Mouse (Mus musculus) gastrocnemius, adult 8-10 months (tissue): ENCODE measurements around the gene BC048679. TPM values are rescaled to one million over a fixed set of nuclear protein-coding genes. Genes with fewer than 3 reads are reported as not detected.
"Not testable (repeated sequence)": the region's sequence is repeated elsewhere in the genome, so short reads cannot be mapped to it uniquely, and the experiment has no call there.

ENCODE experiments used
- DNase-seq, 2 experiments: peaks; one replicate each; pipeline ENCODE4 v3.0.0; 2022; ENCODE audit warnings: low spot score in 2 of 2
- total RNA-seq, 4 experiments: library from RNA; stranded (reverse); gene quantifications; 2 replicates each; pipeline ENCODE4 v1.2.4; 2022

Gene BC048679
- total RNA-seq, result 10 to 100 TPM in 1 of 4 experiments, 1 to 10 TPM in 3; 2.7 to 10.6 (median 3.2) TPM

DNA sequence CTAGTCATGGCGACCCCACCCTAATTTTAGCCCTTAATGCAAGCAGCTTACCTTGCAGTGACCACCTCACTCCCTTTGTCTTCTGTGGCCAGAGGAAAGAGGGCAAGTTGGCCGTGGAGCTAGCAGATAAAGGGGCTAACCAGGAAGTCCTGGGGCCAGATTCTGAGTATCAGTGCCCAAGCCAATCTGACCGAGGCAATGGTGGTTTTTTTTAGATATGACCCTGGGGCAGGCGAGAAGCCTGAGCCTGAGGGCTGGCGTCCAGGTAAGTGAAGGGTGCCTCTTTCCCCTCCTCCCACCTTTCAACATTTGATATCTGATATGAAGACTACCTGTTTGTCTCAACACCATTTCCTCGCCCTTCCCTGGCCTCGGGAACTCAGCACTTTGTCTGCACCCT is at the start of gene BC048679:
BC048679 (minus strand) TSS at position 101 of the 400 bp plus-strand sequence.
- DNase-seq, result no peak

DNA sequence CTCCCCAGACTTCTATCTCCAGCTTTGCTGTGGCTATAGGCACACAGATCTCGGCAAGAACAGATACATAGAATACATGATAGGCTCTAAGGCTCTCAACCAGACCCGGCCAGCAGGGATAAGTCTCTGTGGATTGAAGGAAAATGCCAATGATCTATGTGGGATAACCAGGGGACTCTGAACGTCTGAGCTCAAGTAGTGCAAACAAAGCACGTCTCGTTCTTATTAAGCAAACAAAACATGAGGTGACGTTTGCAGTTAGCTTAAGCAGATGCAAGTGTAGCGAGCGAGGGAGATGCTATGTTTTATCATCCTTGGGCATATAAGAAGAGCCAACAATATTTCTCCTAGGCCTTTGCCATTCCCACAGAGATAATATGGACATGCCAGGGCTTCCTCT is 44.9 kb upstream of the BC048679 start:
- no peak for DNase-seq

DNA sequence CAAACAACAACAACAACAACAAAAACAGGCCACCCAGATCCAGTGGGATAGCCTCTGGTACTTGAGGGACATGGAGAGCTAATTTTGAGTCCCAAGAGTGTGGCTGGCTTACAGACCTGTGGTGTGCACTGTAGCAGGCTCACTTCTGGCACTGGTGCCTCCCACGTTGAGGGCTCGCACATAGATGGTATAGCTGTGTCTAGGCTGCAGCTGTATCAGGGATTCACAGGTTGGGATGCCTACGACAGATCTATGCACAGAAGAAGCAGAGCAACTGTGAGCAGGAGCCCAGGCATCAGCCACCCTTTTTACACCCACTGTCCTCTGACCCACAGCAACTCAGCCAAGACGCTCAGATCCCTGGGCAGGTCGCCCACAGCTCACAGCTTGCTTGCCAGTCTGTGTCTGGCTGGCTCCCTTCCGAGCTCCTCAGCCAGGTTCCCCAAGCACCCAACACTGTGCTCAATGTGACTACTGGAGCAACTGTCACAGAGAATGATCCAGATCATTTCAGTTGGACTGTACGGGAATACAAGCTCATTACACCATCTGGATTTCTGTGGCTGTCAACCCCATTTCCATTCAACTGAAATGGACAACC is 43.9 kb upstream of the BC048679 start:
- DNase-seq, result peak; percentile 86 to 93

DNA sequence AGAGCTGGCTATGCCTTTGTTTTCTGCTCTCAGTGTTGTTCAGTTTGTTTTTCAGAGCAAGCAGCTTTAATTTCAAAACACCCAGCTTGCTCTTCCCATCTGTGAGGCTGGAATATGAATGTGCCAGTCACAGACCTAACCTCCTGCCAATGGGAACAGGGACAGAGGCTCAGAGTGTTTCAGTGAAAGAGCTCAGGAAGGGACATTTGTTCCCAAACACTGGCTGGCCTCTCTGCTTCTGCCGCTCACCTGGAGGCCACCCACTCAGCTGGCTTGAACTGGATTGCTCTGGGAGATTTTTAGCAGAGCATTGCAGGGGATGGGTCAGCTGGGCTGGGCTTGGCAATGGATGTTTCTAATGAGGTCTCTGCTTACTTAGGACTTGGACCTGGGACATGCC is 42.9 kb upstream of the BC048679 start:
- DNase-seq, result no peak

DNA sequence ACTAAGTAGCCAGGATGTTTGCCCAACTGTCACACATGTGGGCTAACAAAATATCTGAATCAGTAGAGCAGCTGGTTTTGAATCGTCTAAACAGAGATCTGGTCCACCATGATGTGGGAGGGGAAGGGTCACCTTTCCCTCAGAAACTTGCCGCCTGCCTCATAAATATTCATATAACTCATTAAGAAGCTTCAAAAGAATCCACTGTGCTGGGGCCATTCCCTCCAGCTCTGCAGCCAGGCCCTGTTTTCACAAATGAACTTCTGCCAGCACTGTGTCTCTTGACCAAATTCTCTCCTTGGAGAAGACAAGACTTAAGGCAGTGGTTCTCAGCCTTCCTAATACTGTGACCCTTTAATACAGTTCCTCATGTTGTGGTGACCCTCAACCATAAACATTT is 41.5 kb upstream of the BC048679 start:
- no peak for DNase-seq

DNA sequence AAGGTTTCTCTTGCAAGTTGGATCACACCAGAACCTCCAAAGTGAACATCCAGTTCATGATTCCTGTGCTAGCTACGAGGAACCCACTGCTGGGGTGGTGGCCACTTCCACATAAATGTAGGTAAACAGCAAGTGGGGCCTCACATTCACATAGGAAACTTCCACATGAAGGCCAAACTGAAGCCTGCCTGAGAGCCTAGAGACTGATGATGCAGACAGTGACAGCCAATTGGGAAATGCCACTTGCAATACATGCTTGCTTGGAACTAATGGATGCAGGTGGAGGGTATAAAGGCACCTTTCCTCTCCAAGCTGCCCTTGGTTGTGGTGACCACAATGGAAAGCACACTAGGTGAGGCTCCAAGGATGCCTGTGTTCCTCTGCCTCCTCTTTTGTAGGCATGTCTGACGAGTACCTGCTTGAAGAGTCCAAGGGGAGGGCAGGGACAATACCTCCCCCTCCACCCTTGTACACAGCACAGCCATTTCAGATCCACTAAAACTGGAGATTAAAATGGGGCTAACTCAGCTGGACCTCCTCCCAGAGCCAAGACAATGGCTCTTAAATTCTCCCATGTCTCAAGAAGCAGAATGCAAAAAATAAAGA is 40.1 kb upstream of the BC048679 start:
- DNase-seq, result no peak

DNA sequence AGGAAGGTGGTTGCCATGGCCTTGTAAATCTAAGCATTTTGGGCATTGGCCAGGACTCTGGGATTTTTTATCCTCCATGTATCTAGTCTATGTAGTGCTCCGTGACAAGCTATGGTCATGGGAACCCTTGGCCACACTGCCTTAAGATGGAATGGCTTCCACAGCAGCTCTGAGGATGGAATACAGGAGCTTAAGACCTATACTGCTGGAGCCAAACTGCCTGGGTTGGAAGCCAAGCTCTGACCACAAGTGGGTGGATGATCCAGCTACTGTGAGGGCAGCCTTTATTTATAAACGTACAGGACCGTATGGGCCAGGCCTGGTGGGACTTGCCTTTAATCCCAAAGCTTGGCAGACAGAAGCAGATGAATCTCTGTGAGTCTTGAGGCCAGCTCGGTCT is 38.4 kb upstream of the BC048679 start:
- DNase-seq, result no peak

DNA sequence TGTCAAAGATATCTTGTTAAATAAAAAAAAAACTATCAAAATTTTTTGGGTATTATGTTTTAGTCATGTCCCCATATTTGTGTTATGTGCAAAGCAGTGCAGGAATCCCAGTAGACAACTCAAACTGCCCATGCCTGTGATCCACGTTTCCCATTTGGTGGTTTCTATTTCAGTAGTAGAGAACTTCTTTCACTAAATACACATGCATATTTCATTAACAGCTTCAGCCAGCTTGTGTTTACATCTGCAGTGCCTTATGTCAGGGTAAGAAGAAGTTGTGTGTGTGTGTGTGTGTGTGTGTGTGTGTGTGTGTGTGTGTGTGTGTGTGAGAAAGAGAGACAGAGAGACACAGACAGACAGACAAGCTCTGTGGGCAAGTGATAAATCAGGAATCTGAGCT is 33.4 kb upstream of the BC048679 start:
- DNase-seq, result no peak

DNA sequence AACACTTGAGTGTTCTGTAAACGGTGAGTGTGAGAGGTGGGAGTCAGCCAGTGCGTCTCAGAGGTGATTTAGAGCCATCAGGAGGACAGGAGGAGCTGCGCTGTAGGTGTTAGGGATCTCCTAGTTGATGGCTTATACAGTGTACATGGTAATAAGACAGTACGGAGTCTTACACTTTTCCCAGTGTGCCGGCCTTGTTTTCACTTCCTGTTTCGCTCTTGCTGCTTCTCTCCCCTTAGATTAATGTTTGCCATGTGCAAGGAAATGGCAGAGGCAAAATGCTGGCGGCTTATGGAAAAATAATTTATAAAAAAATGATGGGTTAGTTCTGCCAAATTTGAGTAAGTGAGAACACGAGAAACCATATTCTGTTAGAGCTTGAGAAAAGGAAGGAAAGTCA is 30.8 kb upstream of the BC048679 start:
- no peak for DNase-seq

DNA sequence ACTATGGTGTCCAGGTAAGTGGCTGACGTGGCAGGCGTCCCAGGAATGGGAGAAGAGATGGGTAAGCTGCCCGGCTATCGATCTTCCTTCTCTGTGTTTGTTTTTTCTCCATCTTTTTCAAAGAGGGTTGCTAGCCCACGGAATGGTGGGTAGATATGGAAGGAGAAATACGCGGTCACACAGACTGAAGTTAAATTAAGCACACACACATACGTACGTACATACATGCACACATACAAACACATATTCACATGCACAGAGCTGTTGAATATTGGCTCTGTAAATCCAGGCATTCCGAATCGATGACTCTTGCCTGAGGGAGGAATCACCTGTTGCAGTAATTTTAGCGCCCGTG is 25.6 kb upstream of the BC048679 start:
- DNase-seq, result no peak

DNA sequence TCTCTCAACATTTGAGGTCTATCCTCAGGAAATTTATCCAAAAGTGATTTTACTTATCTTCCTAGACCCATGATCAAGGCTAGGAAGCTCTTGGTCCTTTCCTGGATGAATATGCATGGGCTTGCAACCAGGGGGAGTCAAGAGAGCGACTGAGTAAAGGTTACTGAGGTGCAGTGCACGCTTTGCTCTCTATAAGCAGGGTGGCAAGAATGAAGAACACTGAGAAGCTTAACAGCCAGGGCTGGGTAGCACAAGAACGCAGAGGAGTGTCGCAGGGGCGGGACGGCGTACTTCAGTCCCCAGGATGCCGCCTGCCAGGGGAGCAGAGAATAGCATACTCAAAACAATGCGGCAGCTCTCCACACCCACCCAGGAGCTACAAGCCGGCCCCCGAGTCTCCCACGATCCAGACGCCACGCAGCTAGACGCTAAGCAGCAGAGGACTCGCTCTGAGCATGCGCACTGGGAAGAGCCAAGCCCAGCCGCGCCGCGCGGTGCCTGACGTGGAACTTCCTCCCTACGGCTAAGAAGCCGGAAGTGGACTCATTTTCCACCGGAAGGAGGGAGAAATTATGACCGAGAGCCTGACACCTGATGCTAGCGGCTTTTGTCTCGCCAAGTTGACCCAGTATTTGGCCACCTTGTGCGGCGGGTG is 25.1 kb upstream of the BC048679 start:
- DNase-seq, result peak; percentile 74 to 83

DNA sequence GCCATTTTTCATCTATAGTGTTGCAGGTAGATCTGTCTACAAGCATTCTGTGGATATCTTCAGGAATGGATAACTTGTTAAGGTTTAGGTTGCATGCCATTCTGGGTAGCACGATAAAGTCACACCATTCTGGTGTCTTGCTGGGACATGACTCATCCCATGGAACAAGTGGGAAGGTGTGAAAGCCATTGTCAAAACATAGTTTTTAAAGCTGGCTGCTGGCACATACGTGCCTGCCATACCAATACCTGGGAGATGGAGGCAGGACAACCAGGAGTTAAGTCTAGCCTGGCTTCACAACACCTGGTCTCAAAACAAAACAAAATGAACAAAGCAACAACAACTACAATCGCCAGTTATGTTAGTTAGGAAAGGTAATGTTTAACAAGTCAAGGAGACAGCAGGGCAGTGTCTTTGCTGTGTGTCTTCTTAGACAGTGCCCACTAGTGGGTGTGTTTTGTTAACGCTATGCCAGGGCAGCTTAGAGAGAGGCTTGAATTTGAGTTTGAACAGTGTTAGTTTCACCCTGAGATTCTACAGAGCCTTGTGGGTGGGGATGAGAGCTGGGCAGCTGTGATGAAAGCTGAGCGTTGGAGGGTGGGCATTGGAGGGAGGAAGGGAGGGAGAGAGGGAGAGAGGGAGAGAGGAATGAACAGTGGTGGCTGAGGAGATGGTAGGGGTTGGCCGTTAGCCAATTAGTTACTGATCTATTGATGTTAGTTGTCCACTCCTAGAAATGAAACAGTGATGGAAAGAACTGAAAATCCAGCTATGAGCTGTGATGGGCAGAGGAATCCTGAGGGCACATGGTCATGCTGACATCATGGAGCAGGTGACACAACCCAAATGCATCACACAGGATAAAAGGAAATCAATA is 18.3 kb upstream of the BC048679 start:
- no peak for DNase-seq

DNA sequence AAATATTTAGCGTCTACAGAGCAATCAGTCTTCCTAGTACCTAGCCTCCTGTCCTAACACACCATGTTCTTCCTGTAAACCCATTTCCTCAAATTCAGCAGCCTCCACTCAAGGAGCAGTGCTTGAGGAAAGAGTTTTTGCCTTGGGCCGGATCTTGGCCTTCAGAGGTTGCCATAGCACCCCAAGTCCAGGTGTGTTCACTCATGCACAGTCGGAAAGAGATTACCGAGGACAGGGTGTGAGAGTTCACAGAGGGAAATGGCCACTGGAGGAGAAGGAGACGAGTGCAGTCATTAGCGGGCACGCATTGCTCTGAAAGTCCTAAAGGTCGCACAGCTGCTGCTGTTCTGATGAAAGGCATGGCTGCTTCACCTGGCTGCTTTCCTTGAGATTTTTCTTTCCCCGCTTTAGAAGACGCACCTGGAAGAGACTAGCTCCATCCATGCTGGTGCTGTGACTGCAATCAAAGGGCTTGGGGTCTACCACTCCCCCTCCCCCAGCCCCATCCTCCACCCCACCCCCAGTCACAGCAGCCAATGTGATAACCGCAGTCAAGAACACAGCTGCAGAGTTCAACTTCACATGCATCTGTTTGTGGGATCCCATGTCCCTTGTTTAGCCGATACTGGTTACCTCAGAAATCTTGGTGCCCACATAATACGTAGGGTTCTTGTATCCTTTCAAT is 17.0 kb upstream of the BC048679 start:
- no peak for DNase-seq

DNA sequence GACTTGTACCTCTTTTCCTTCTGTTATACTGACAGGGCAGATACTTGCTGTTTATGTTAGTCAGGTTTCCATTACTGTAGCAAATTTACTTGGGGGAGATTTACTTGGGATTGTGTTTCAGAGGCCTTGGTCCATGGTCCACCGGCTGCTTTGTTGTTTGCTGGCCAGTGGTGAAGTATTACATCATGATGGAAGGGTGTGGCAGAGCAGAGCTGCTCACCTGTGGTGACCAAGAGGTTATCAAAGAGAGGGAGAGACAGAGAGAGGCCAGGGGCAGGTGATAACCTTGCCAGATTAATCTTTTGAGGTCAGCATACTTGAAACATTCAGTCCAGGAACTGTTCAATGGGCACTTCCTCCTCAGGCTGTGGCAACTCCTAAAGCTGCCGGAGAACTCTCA is 3.0 kb upstream of the BC048679 start:
- no peak for DNase-seq

DNA sequence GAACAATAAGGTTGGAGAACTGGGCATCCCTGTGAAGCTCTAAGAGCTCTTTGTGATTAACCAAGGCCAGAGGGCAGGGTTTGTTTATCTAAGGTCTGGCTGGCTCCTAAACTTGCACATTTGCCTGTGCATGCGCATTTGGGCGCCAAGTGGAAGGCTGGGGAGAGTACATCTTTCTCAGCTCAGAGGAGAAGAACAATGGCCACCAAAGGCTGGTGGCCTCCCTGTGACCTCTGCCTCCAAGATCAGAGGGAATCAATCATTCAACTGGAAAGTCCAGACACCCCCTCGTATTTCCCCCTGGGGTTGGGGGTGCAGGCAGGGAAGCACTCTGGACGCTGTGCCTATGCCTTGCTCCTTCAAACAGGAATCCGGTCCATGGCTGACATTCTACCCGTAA is 910 bp downstream of the BC048679 start:
- no peak for DNase-seq

DNA sequence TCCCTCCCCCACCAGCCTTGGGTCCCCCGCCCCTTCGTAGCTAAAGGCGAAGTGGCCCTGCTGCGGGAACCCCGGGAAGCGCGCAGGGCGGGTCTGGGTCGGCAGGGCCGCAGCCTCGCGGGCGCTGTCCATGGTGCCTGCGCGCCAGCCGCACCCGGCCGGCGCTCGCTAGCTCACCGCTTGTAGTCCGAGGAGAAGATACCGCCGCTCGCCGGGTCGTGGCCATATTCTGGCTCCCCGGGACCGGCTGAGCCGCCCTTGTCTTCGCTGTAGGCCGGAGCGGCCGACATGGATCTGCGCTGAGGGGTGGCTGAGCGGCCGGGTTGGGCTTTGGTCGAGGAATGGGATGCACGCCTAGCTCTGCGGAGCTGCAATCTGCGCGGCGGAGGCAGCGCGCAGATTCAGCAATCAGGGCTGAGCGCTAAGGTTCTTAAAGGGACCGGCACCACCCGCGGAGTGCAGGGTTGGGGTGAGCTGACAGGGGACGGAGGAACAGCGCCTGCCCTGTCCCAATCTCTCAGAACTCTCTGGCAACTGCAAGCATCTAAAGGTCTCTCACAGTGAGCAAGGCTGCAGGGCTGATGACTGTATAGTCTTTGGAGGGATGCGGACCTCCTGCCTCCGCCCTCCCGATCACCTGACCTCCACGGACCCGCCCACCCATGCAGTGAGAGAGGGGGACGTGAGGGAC is 4.6 kb downstream of the BC048679 start, which contains the start of gene Ap3b2:
Ap3b2 (minus strand) TSS at position 595 of the 691 bp plus-strand sequence.
- DNase-seq, result peak; percentile 28 to 45

DNA sequence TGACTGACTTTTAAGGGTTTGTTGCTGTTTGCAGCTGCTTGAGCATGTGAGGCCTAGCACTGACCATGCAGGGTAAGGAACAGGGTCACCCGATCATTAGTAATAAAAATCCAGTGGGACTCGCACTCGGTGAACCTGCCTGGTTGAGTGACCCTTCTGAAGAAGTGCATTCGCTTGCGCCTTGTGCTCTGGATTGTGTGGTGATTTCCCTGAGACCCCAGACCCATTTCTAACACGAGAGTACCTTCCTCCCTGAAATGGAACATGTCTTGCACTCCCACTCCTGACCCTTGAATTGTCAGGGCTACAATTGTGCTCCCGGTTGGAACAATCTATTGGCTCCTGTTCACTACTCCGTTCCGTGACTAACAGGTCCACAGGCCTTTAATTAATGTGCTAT is 5.5 kb downstream of the BC048679 start:
- no peak for DNase-seq

DNA sequence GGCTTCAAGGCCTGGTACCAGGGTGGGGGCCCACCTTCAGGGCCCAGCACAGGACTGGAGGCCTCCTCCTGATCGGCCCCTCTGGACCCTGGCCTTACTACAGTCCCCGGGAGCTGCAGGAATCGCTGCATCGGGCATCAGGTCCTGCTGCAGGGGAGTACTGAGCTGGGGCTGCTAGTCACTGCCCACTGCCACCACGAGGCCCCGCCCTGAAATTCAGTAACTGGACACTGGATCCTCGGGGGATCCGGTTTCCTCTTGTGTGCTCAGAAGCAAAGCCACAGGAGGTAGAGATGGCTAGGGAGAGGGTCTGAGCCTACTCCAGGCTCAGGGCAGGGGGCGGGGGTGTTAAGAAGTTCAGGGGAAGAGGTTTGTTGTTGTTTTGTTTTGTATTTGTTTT is 8.4 kb downstream of the BC048679 start:
- no peak for DNase-seq

DNA sequence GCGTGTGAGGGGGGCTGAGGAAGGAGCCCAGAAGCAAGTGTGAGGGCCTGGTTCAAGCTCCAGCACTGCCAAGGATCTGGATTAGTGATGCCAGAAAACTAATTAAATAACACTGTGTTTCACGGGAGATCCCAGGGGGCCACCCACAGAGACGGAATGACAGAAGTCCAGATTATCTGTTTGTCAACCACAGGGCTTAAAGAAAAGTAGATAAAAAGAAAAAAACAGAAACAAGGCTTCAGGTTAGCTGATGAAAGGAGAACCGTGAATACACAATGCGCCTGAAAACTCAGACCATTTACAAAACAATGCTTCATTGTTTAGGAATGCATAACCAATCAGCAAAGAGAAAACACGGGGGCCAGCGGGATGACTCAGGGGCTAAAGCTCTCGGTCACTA is 17.3 kb downstream of the BC048679 start:
- no peak for DNase-seq

DNA sequence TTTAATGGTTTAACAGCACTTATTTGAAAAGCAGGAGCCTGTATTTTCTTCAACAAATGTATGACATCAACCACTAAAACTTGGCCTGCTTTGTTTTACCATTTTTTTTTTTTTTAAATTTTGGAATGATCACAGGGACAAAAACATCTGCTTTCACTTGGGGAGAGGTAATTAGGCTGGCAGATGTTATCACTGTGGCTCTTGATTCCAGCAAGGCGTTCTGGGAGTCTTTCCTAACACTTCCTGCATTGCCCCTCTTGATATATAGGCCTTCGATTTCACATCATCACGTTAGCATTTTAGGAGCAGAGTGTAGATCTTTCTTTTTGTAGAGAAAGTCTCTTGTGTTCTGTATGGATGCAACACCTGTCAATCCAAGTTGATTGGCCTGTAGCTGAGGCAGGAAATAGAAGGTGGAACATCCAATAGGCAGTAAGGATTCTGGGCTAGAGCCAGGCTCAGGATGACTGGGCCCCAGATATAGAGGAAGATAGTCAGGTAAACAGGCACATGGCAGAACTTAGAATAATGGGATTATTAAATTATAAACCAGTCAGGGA is 18.5 kb downstream of the BC048679 start:
- DNase-seq, result no peak

DNA sequence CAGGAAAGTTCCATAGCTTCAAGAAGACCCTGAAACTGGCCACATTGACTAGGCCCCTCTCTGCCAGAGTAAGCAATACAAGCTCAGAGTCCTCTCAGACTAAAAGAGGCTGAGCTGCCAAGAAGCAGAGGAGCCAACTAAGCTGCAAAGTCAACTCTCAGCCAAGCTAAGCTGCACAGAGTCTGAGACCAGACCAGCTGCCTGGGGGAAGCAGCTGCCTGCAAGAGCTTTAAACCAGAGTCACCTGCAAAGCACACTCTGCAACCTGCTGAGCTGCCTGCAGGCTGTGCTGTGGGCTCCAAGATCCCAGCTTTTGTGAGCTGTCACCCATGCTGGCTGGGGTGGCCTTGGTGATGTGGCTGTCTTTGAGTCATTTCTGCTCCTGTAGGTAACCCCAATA is 19.8 kb downstream of the BC048679 start:
- not testable (repeated sequence) for DNase-seq
